Mouse (Mus musculus) bone marrow, adult 2 months (tissue): Measurements from ENCODE around the gene Gstt1. TPM values are rescaled to one million over a fixed set of nuclear protein-coding genes. Genes with fewer than 3 reads are reported as not detected.
"Not testable (repeated sequence)": the region's sequence is repeated elsewhere in the genome, so short reads cannot be mapped to it uniquely, and the experiment has no call there.

Experiments used
- H3K27ac ChIP-seq: fragments of 200-500 bp; 2 replicates; pipeline ENCODE4 v1.5.1; 2012; ENCODE audit warnings: low read depth, mild to moderate bottlenecking, control low read depth, inconsistent platforms, low read length; ENCODE audit not compliant: control insufficient read depth, poor library complexity, insufficient read depth
- H3K4me1 ChIP-seq: fragments of 200-500 bp; 2 replicates; pipeline ENCODE4 v1.6.1; 2011; ENCODE audit warnings: low read length; ENCODE audit not compliant: control insufficient read depth, insufficient read depth
- H3K4me3 ChIP-seq: fragments of 200-500 bp; replicated peaks from 2 replicates; pipeline ENCODE3; 2011; ENCODE audit warnings: mild to moderate bottlenecking, low read depth, low read length, control low read depth; ENCODE audit not compliant: control insufficient read depth
- CTCF ChIP-seq: fragments of 200-500 bp; IDR thresholded peaks from 2 replicates; pipeline ENCODE4 v1.5.1; 2011; ENCODE audit warnings: low read length, control low read depth; ENCODE audit not compliant: control insufficient read depth, insufficient read depth
- POLR2A ChIP-seq: fragments of 200-500 bp; IDR thresholded peaks from 2 replicates; pipeline ENCODE4 v1.6.1; 2011; ENCODE audit warnings: low read depth, mild to moderate bottlenecking, control low read depth, low read length, borderline replicate concordance; ENCODE audit not compliant: control insufficient read depth
- WGBS: fragments of 180-500 bp; shearing (Covaris S2); methylation state at CpG from one replicate; pipeline ENCODE4 v1.1.7; 2018; 5-methylcytosine and 5-hydroxymethylcytosine counted together
- polyA plus RNA-seq: library from polyadenylated mRNA; stranded (reverse); fragments of >200 nt; gene quantifications from 2 replicates; pipeline ENCODE4 v1.2.4, GENCODE M21; 2011; ENCODE audit warnings: low replicate concordance; ENCODE audit not compliant: missing spikeins, insufficient read depth, insufficient read length

The Gstt1 gene
- polyA plus RNA-seq, 1 experiment: 22.5 TPM

- no peaks in the 10 kb centered on the region for H3K4me1 ChIP-seq
- no peak for TF ChIP-seq POLR2A
- TF ChIP-seq CTCF: no peak
- WGBS: 50% methylated on average over 15 of the region's 15 CpGs
- no peak overlapping the region for H3K27ac ChIP-seq
- no peak overlapping the region for H3K4me3 ChIP-seq
Observed at GRCm38 (mm10) chr10:75779206-75780174, 18.9 kb downstream of the Gstt1 start.

GRCm38 (mm10) chr10:75777885-75778284 is 20.5 kb downstream of the Gstt1 start:
- TF ChIP-seq CTCF: no peak
- no peak for TF ChIP-seq POLR2A
- H3K4me3 ChIP-seq: no peak overlapping the region
- no peaks in the 10 kb centered on the region for H3K4me1 ChIP-seq
- H3K27ac ChIP-seq: no peak overlapping the region
- WGBS: 81% methylated on average over 2 of the region's 2 CpGs

DNA sequence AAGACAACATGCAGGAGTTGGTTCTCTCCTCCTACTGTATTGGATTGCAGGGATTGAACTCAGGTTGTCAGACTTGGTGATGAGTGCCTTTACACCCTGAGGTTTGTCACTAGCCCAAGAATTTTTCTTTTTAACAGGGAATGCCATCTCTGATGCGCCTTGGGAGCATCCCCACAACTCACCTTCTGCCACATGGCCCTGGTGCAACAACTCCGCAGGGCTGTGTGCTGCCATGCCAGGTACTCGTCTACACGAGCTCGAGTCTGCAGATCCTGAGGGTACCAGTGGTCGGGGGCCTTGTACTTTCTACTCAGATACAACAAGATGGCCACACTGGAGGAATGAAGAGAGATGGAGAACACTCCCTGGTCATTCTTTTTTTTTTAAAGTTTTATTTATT is 21.8 kb downstream of the Gstt1 start:
- TF ChIP-seq POLR2A (no peak), CTCF (no peak)
- H3K27ac ChIP-seq: no peak overlapping the region
- H3K4me1 ChIP-seq: peaks cover 2% of the 10 kb centered on the region; the same call in 1 of the 2 replicates
- no peak overlapping the region for H3K4me3 ChIP-seq
- WGBS: 81% methylated on average over 6 of the region's 6 CpGs

DNA sequence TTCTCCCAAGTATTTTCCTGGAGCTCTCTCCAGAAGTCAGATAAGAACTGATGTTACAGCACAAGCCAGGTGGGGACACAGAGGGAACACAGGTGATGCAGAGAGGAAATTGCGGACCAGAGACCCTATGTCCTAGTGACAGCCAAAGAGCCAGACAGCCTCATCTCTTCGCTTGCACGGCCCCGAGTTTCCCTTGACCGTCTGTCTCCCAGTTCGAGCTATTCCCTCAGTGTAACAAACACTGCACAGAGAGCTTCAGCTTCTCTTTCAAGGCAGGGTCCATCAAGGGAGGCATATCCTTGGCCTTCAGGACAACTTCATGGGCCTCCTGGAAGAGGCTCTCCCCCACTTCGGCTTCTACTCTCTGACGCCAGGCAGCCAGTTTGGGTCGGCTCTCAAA is 23.8 kb downstream of the Gstt1 start:
- no peak for TF ChIP-seq POLR2A
- no peak for TF ChIP-seq CTCF
- 88% methylated on average over 9 of the region's 9 CpGs for WGBS
- H3K4me3 ChIP-seq: no peak overlapping the region
- peaks cover 2% of the 10 kb centered on the region; the same call in 1 of the 2 replicates for H3K4me1 ChIP-seq
- no peak overlapping the region for H3K27ac ChIP-seq

DNA sequence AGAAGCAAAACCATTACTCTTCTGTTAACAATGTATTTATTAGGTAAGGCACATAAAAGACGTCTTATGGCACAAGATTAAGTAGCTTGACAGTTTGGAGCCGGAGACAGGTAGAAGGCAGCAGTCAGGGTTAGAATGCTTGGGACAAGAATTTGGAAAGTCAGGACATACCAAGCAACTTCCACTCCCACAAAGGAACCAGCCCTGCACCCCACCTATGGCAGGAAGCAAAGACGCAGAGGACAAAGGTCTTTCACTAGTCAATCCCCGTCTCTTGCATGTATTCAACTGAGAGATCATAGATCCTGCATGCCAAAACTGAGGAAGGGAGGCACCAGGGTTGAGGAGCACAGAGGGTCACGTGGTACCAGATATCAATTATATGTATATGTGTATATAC is 24.3 kb downstream of the Gstt1 start:
- 82% methylated on average over 5 of the region's 5 CpGs for WGBS
- Histone ChIP-seq H3K4me1 (peaks cover 2% of the 10 kb centered on the region; the same call in 1 of the 2 replicates), H3K27ac (no peak overlapping the region), H3K4me3 (no peak overlapping the region)
- TF ChIP-seq POLR2A (no peak), CTCF (no peak)

GRCm38 (mm10) chr10:75772795-75773664 is 25.4 kb downstream of the Gstt1 start, which contains the start of gene Ddt:
TSS of gene Ddt (minus strand) at chr10:75773414.
- WGBS: under 1% methylated on average over 47 of the region's 47 CpGs
- Histone ChIP-seq H3K4me3 (peak within 1 kb of the TSS; percentile 76), H3K27ac (no peak within 1 kb of the TSS; the same call in 1 of the 2 replicates)

DNA sequence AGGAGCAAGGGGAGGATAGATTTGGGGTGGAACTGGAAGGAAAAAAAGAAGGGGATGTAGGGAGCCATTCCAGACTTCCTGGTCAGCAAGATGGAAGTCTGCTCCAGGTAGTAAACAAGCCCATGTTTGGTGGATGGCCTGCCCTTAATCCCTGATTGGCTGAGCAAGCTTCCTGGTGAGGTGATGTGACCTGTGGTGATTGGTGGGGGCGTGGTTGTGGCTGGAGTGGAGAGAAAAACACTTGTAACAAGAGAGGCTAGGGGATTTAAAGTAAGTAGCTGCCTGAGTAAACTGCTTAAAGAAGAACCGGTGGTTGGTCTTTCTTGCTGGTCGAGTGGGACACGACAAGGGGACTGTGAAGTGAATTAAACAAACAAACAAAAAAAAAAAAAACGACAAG is 30.6 kb downstream of the Gstt1 start:
- not testable (repeated sequence) for H3K27ac ChIP-seq, H3K4me3 ChIP-seq, H3K4me1 ChIP-seq
- 50% methylated on average over 5 of the region's 5 CpGs for WGBS

More at GRCm38 (mm10) chr10:75772795-75773664, 25.4 kb downstream of the Gstt1 start, which contains the start of gene Ddt:
- peaks cover 2% of the 10 kb centered on the region; the same call in 1 of the 2 replicates for H3K4me1 ChIP-seq
- TF ChIP-seq CTCF (no peak), POLR2A (peak; percentile 38; the same call in 1 of the 2 replicates)

DNA sequence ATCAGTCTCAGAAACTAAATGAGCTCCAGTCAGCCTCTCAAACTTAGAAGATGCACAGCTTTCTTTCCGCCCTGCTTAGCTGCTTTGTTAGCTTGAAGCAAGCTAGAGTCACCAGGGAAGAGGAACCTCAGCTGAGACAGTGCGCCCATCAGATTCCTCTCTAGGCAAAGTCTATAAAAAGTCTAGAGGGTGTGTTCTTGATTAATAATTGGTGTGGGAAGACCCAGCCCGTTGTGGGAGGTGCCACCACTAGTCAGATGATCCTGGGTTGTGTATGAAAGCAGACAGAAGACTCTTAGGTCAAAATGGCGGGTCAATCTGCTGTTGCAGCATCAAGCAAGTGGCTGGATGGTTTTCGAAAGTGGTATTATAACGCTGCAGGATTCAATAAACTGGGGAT is 31.5 kb downstream of the Gstt1 start:
- H3K4me3 ChIP-seq: no peak overlapping the region
- TF ChIP-seq POLR2A: no peak
- TF ChIP-seq CTCF: no peak
- peaks cover 2% of the 10 kb centered on the region; the same call in 1 of the 2 replicates for H3K4me1 ChIP-seq
- H3K27ac ChIP-seq: no peak overlapping the region
- 80% methylated on average over 6 of the region's 6 CpGs for WGBS
